Mouse (Mus musculus) midbrain, embryonic 16.5 days (tissue): ENCODE measurements at regions not wholly inside any gene's neighbourhood (a gene's known extent, or its start where the extent isn't known, plus 50 kb on each side); places are given as distances from the start of the nearest gene placed in this dataset.

Experiments used
- ATAC-seq: fragments of 200-750 bp; cut with Nextera tagmentation; 2 replicates; pipeline ENCODE4 v1.8.0; 2017; ENCODE audit warnings: moderate TSS enrichment
- H3K27ac ChIP-seq: fragments of 300-500 bp; sonication (generic); 2 replicates; pipeline ENCODE4 v1.5.1; 2014; ENCODE audit warnings: mild to moderate bottlenecking, low read length, mixed read lengths
- H3K27me3 ChIP-seq: fragments of 300-500 bp; sonication (generic); 2 replicates; pipeline ENCODE4 v1.6.1; 2014; ENCODE audit warnings: low read depth, low read length, mixed read lengths; ENCODE audit not compliant: control insufficient read depth, insufficient read depth
- H3K36me3 ChIP-seq: fragments of 300-500 bp; sonication (generic); 2 replicates; pipeline ENCODE4 v1.6.1; 2014; ENCODE audit warnings: mild to moderate bottlenecking, low read length, moderate library complexity, mixed read lengths; ENCODE audit not compliant: control insufficient read depth, insufficient read depth
- H3K4me1 ChIP-seq: fragments of 300-500 bp; sonication (generic); 2 replicates; pipeline ENCODE4 v1.6.1; 2014; ENCODE audit warnings: mild to moderate bottlenecking, low read length, mixed read lengths; ENCODE audit not compliant: control insufficient read depth, insufficient read depth
- H3K4me2 ChIP-seq: fragments of 300-500 bp; sonication (generic); 2 replicates; pipeline ENCODE4 v1.6.1; 2014; ENCODE audit warnings: mild to moderate bottlenecking, low read length, mixed read lengths
- H3K4me3 ChIP-seq: fragments of 300-500 bp; sonication (generic); 2 replicates; pipeline ENCODE4 v1.5.1; 2014; ENCODE audit warnings: low read depth, mild to moderate bottlenecking, low read length, moderate library complexity, mixed read lengths
- H3K9ac ChIP-seq: fragments of 300-500 bp; sonication (generic); 2 replicates; pipeline ENCODE4 v1.6.1; 2014; ENCODE audit warnings: low read depth, low read length, mixed read lengths
- H3K9me3 ChIP-seq: fragments of 300-500 bp; sonication (generic); replicated peaks from 2 replicates; pipeline ENCODE4 v1.6.1; 2014; ENCODE audit warnings: mild to moderate bottlenecking, low read length, mixed read lengths; ENCODE audit not compliant: control insufficient read depth, poor library complexity, severe bottlenecking
- WGBS: fragments of 180-500 bp; shearing (Covaris S2); extraction: QIAGEN DNeasy Blood & Tissue Kit; methylation state at CpG from one replicate; pipeline ENCODE4 v1.1.7; 2014; 5-methylcytosine and 5-hydroxymethylcytosine counted together

GRCm38 (mm10) chr3:119949041-119949470 lies 164.8 kb upstream of the Ptbp2 start:
- Histone ChIP-seq H3K4me3 (peak overlapping the region; percentile 18), H3K36me3 (no peaks in the 10 kb centered on the region), H3K4me2 (peak overlapping the region; percentile 58), H3K4me1 (peaks cover 9% of the 10 kb centered on the region), H3K27ac (no peak overlapping the region), H3K9me3 (no peaks in the 10 kb centered on the region), H3K27me3 (no peaks in the 10 kb centered on the region), H3K9ac (no peak overlapping the region; the same call in 1 of the 2 replicates)
- 6% methylated on average over 17 of the region's 17 CpGs for WGBS
- ATAC-seq: peak; percentile 73

- no peak overlapping the region for H3K4me3 ChIP-seq
- no peak for ATAC-seq
- no peak overlapping the region for H3K27ac ChIP-seq
- no peak overlapping the region for H3K4me2 ChIP-seq
- WGBS: 18% methylated on average over 4 of the region's 4 CpGs
- H3K27me3 ChIP-seq: no peaks in the 10 kb centered on the region
- H3K4me1 ChIP-seq: peaks cover 9% of the 10 kb centered on the region
- no peaks in the 10 kb centered on the region for H3K36me3 ChIP-seq
- H3K9me3 ChIP-seq: no peaks in the 10 kb centered on the region
- no peak overlapping the region for H3K9ac ChIP-seq
Observed at GRCm38 (mm10) chr3:119947126-119947525, 162.9 kb upstream of the Ptbp2 start.

GRCm38 (mm10) chr3:119944115-119944514 lies 159.8 kb upstream of the Ptbp2 start:
- H3K9ac ChIP-seq: no peak overlapping the region
- no peak overlapping the region for H3K27ac ChIP-seq
- H3K4me1 ChIP-seq: peaks cover 1% of the 10 kb centered on the region; the same call in 1 of the 2 replicates
- H3K4me2 ChIP-seq: no peak overlapping the region
- no peaks in the 10 kb centered on the region for H3K36me3 ChIP-seq
- H3K27me3 ChIP-seq: no peaks in the 10 kb centered on the region
- no peak overlapping the region for H3K4me3 ChIP-seq
- no peak for ATAC-seq
- no peaks in the 10 kb centered on the region for H3K9me3 ChIP-seq
- 47% methylated on average over 5 of the region's 5 CpGs for WGBS

GRCm38 (mm10) chr3:119939091-119939490 lies 154.8 kb upstream of the Ptbp2 start:
- Histone ChIP-seq H3K36me3 (no peaks in the 10 kb centered on the region), H3K4me1 (no peaks in the 10 kb centered on the region), H3K27ac (no peak overlapping the region), H3K9ac (no peak overlapping the region), H3K4me2 (no peak overlapping the region), H3K9me3 (no peaks in the 10 kb centered on the region), H3K4me3 (no peak overlapping the region), H3K27me3 (no peaks in the 10 kb centered on the region)
- WGBS: 89% methylated on average over 1 of the region's 1 CpGs
- no peak for ATAC-seq

- Histone ChIP-seq H3K9me3 (no peaks in the 10 kb centered on the region), H3K27ac (no peak overlapping the region), H3K27me3 (no peaks in the 10 kb centered on the region), H3K9ac (no peak overlapping the region), H3K4me3 (no peak overlapping the region), H3K4me2 (no peak overlapping the region), H3K36me3 (no peaks in the 10 kb centered on the region), H3K4me1 (peaks cover 5% of the 10 kb centered on the region)
- no peak for ATAC-seq
- WGBS: 57% methylated on average over 6 of the region's 6 CpGs
Observed at GRCm38 (mm10) chr3:119938425-119938824, 154.2 kb upstream of the Ptbp2 start.

- no peaks in the 10 kb centered on the region for H3K36me3 ChIP-seq
Observed at GRCm38 (mm10) chr3:119936526-119936925, 152.3 kb upstream of the Ptbp2 start.

GRCm38 (mm10) chr3:119933049-119933511 lies 148.8 kb upstream of the Ptbp2 start:
- peaks cover 11% of the 10 kb centered on the region for H3K4me1 ChIP-seq
- peak; percentile 56 for ATAC-seq
- H3K4me2 ChIP-seq: no peak overlapping the region
- H3K27ac ChIP-seq: peak overlapping the region; percentile 51; the same call in 1 of the 2 replicates
- no peak overlapping the region for H3K4me3 ChIP-seq
- H3K9me3 ChIP-seq: no peaks in the 10 kb centered on the region
- H3K27me3 ChIP-seq: no peaks in the 10 kb centered on the region
- WGBS: 20% methylated on average over 5 of the region's 5 CpGs
- no peak overlapping the region for H3K9ac ChIP-seq
- H3K36me3 ChIP-seq: no peaks in the 10 kb centered on the region

More at GRCm38 (mm10) chr3:119936526-119936925, 152.3 kb upstream of the Ptbp2 start:
- Histone ChIP-seq H3K4me1 (peaks cover 11% of the 10 kb centered on the region), H3K4me3 (no peak overlapping the region), H3K9me3 (no peaks in the 10 kb centered on the region), H3K4me2 (no peak overlapping the region), H3K27ac (no peak overlapping the region), H3K9ac (no peak overlapping the region), H3K27me3 (no peaks in the 10 kb centered on the region)
- WGBS: 57% methylated on average over 1 of the region's 1 CpGs
- no peak for ATAC-seq

GRCm38 (mm10) chr3:119928281-119928680 lies 144.0 kb upstream of the Ptbp2 start:
- H3K4me3 ChIP-seq: no peak overlapping the region
- 89% methylated on average over 2 of the region's 2 CpGs for WGBS
- no peaks in the 10 kb centered on the region for H3K27me3 ChIP-seq
- peaks cover 5% of the 10 kb centered on the region for H3K4me1 ChIP-seq
- H3K9ac ChIP-seq: no peak overlapping the region
- ATAC-seq: no peak
- no peak overlapping the region for H3K27ac ChIP-seq
- H3K4me2 ChIP-seq: no peak overlapping the region
- no peaks in the 10 kb centered on the region for H3K9me3 ChIP-seq
- H3K36me3 ChIP-seq: no peaks in the 10 kb centered on the region

GRCm38 (mm10) chr3:119919501-119920141 lies 135.4 kb upstream of the Ptbp2 start:
- no peak overlapping the region for H3K4me3 ChIP-seq
- no peaks in the 10 kb centered on the region for H3K4me1 ChIP-seq
- no peaks in the 10 kb centered on the region for H3K27me3 ChIP-seq
- H3K9me3 ChIP-seq: no peaks in the 10 kb centered on the region
- no peak overlapping the region for H3K9ac ChIP-seq
- H3K27ac ChIP-seq: no peak overlapping the region
- H3K36me3 ChIP-seq: no peaks in the 10 kb centered on the region
- no peak for ATAC-seq
- no peak overlapping the region for H3K4me2 ChIP-seq
- 57% methylated on average over 4 of the region's 4 CpGs for WGBS
